Mouse (Mus musculus) limb, embryonic 10.5 days (tissue): ENCODE measurements around the gene Ankfy1. TPM values are rescaled to one million over a fixed set of nuclear protein-coding genes. Genes with fewer than 3 reads are reported as not detected.
A peak's percentile ranks its signal among the peaks of the same experiment; 100 is the strongest.

Source experiments
- DNase-seq: peaks from one replicate; pipeline ENCODE4 v3.0.0-alpha.2; 2017; ENCODE audit warnings: low spot score
- H3K27ac ChIP-seq: fragments of 300-500 bp; sonication (generic); 2 replicates; pipeline ENCODE4 v1.5.1; 2016; ENCODE audit warnings: mild to moderate bottlenecking
- H3K27me3 ChIP-seq: fragments of 300-500 bp; sonication (generic); 2 replicates; pipeline ENCODE4 v1.6.1; 2016; ENCODE audit warnings: low read depth, mild to moderate bottlenecking; ENCODE audit not compliant: poor library complexity, severe bottlenecking
- H3K36me3 ChIP-seq: fragments of 300-500 bp; sonication (generic); 2 replicates; pipeline ENCODE4 v1.6.1; 2016; ENCODE audit warnings: mild to moderate bottlenecking, moderate library complexity
- H3K4me1 ChIP-seq: fragments of 300-500 bp; sonication (generic); 2 replicates; pipeline ENCODE4 v1.6.1; 2016
- H3K4me3 ChIP-seq: fragments of 300-500 bp; sonication (generic); 2 replicates; pipeline ENCODE4 v1.5.1; 2016; ENCODE audit warnings: mild to moderate bottlenecking, moderate library complexity
- H3K9me3 ChIP-seq: fragments of 300-500 bp; sonication (generic); replicated peaks from 2 replicates; pipeline ENCODE4 v1.6.1; 2016; ENCODE audit warnings: mild to moderate bottlenecking
- WGBS: fragments of 180-500 bp; shearing (Covaris S2); methylation state at CpG from one replicate; pipeline ENCODE4 v1.1.7; 2016; 5-methylcytosine and 5-hydroxymethylcytosine counted together
- polyA plus RNA-seq: library from polyadenylated mRNA; unstranded; fragments of >200 nt; fragmentation: Nextera tagmentation; extraction: Ambion mirVana; gene quantifications from 2 replicates; pipeline ENCODE4 v1.2.1, GENCODE M21; 2016

Gene Ankfy1
- 20.7 and 25.4 TPM in 2 replicates for polyA plus RNA-seq

- Histone ChIP-seq H3K27ac (peak within 1 kb of the TSS; percentile 94), H3K27me3 (no peaks in the 10 kb centered on the region), H3K4me1 (peaks cover 27% of the 10 kb centered on the region), H3K4me3 (peak within 1 kb of the TSS; percentile 89), H3K9me3 (no peaks in the 10 kb centered on the region), H3K36me3 (peaks cover 15% of the 10 kb centered on the region)
- DNase-seq = peak; percentile 96
- under 1% methylated on average over 56 of the region's 56 CpGs for whole genome bisulfite sequencing
These were observed at the start of gene Ankfy1 for GRCm38 (mm10) chr11:72689551-72690510. Gene Ankfy1, plus strand, starts transcription at chr11:72690006.

- 78% methylated on average over 4 of the region's 4 CpGs for WGBS
These were observed 47.1 kb upstream of the Ankfy1 start for GRCm38 (mm10) chr11:72642730-72643129.

GRCm38 (mm10) chr11:72645386-72645785, 44.4 kb upstream of the Ankfy1 start:
- no peaks in the 10 kb centered on the region for H3K9me3 ChIP-seq
- no peaks in the 10 kb centered on the region for H3K27me3 ChIP-seq
- H3K4me1 ChIP-seq = no peaks in the 10 kb centered on the region
- no peak overlapping the region for H3K27ac ChIP-seq
- 92% methylated on average over 5 of the region's 5 CpGs for WGBS
- H3K4me3 ChIP-seq = no peak overlapping the region
- no peak for DNase-seq
- peaks cover 5% of the 10 kb centered on the region for H3K36me3 ChIP-seq

More at GRCm38 (mm10) chr11:72642730-72643129, 47.1 kb upstream of the Ankfy1 start:
- Histone ChIP-seq H3K27ac (no peak overlapping the region), H3K9me3 (no peaks in the 10 kb centered on the region), H3K4me3 (no peak overlapping the region), H3K4me1 (no peaks in the 10 kb centered on the region), H3K27me3 (no peaks in the 10 kb centered on the region), H3K36me3 (peaks cover 5% of the 10 kb centered on the region)
- DNase-seq = no peak

- no peaks in the 10 kb centered on the region for H3K9me3 ChIP-seq
These were observed 39.5 kb upstream of the Ankfy1 start for GRCm38 (mm10) chr11:72650347-72650746.

GRCm38 (mm10) chr11:72659918-72660317, 29.9 kb upstream of the Ankfy1 start:
- Histone ChIP-seq H3K27ac (no peak overlapping the region), H3K36me3 (0 out of 2 replicates have a peak, but pooled peaks cover 3% of the 10 kb centered on the region), H3K27me3 (no peaks in the 10 kb centered on the region), H3K4me1 (no peaks in the 10 kb centered on the region), H3K9me3 (no peaks in the 10 kb centered on the region), H3K4me3 (no peak overlapping the region)
- DNase-seq = no peak

More at GRCm38 (mm10) chr11:72650347-72650746, 39.5 kb upstream of the Ankfy1 start:
- 82% methylated on average over 2 of the region's 2 CpGs for WGBS
- Histone ChIP-seq H3K4me3 (no peak overlapping the region), H3K36me3 (no peaks in the 10 kb centered on the region), H3K27me3 (no peaks in the 10 kb centered on the region), H3K27ac (no peak overlapping the region), H3K4me1 (no peaks in the 10 kb centered on the region)
- no peak for DNase-seq

- no peak overlapping the region for H3K4me3 ChIP-seq
- H3K27ac ChIP-seq = no peak overlapping the region
- H3K36me3 ChIP-seq = 0 out of 2 replicates have a peak, but pooled peaks cover 3% of the 10 kb centered on the region
- WGBS = 97% methylated on average over 1 of the region's 1 CpGs
- DNase-seq = no peak
- no peaks in the 10 kb centered on the region for H3K27me3 ChIP-seq
- H3K9me3 ChIP-seq = no peaks in the 10 kb centered on the region
- no peaks in the 10 kb centered on the region for H3K4me1 ChIP-seq
These were observed 29.4 kb upstream of the Ankfy1 start for GRCm38 (mm10) chr11:72660359-72660758.

GRCm38 (mm10) chr11:72664641-72665040, 25.2 kb upstream of the Ankfy1 start:
- DNase-seq = no peak
- Histone ChIP-seq H3K36me3 (peaks cover 16% of the 10 kb centered on the region), H3K27me3 (no peaks in the 10 kb centered on the region), H3K9me3 (no peaks in the 10 kb centered on the region), H3K4me1 (no peaks in the 10 kb centered on the region), H3K27ac (no peak overlapping the region), H3K4me3 (no peak overlapping the region)
- WGBS = 91% methylated on average over 4 of the region's 4 CpGs

GRCm38 (mm10) chr11:72670634-72671033, 19.2 kb upstream of the Ankfy1 start:
- Histone ChIP-seq H3K36me3 (peaks cover 16% of the 10 kb centered on the region), H3K9me3 (no peaks in the 10 kb centered on the region)
- no peak for DNase-seq

GRCm38 (mm10) chr11:72671294-72671988, 18.4 kb upstream of the Ankfy1 start:
- WGBS = 91% methylated on average over 6 of the region's 6 CpGs
- Histone ChIP-seq H3K27ac (no peak overlapping the region), H3K36me3 (peaks cover 13% of the 10 kb centered on the region), H3K27me3 (no peaks in the 10 kb centered on the region), H3K4me3 (no peak overlapping the region), H3K4me1 (no peaks in the 10 kb centered on the region), H3K9me3 (no peaks in the 10 kb centered on the region)
- DNase-seq = no peak

More at GRCm38 (mm10) chr11:72670634-72671033, 19.2 kb upstream of the Ankfy1 start:
- Histone ChIP-seq H3K27ac (no peak overlapping the region), H3K27me3 (no peaks in the 10 kb centered on the region), H3K4me3 (no peak overlapping the region), H3K4me1 (no peaks in the 10 kb centered on the region)

GRCm38 (mm10) chr11:72672438-72672837, 17.4 kb upstream of the Ankfy1 start:
- no peak overlapping the region for H3K27ac ChIP-seq
- no peaks in the 10 kb centered on the region for H3K9me3 ChIP-seq
- H3K27me3 ChIP-seq = no peaks in the 10 kb centered on the region
- no peak for DNase-seq
- WGBS = 96% methylated on average over 1 of the region's 1 CpGs
- H3K4me3 ChIP-seq = no peak overlapping the region
- peaks cover 7% of the 10 kb centered on the region for H3K36me3 ChIP-seq
- H3K4me1 ChIP-seq = no peaks in the 10 kb centered on the region

- Histone ChIP-seq H3K4me1 (no peaks in the 10 kb centered on the region), H3K36me3 (peaks cover 15% of the 10 kb centered on the region), H3K4me3 (no peak overlapping the region), H3K27ac (no peak overlapping the region), H3K27me3 (no peaks in the 10 kb centered on the region), H3K9me3 (no peaks in the 10 kb centered on the region)
- DNase-seq = no peak
- 80% methylated on average over 2 of the region's 2 CpGs for WGBS
These were observed 14.5 kb upstream of the Ankfy1 start for GRCm38 (mm10) chr11:72675280-72675679.

GRCm38 (mm10) chr11:72680726-72681125, 9.1 kb upstream of the Ankfy1 start:
- Histone ChIP-seq H3K9me3 (no peaks in the 10 kb centered on the region), H3K27me3 (no peaks in the 10 kb centered on the region), H3K4me3 (no peak overlapping the region), H3K4me1 (no peaks in the 10 kb centered on the region), H3K36me3 (peaks cover 48% of the 10 kb centered on the region), H3K27ac (no peak overlapping the region)
- DNase-seq = no peak

- no peaks in the 10 kb centered on the region for H3K9me3 ChIP-seq
- H3K36me3 ChIP-seq = peaks cover 54% of the 10 kb centered on the region
- no peaks in the 10 kb centered on the region for H3K27me3 ChIP-seq
- WGBS = 94% methylated on average over 2 of the region's 2 CpGs
- no peak overlapping the region for H3K4me3 ChIP-seq
- H3K4me1 ChIP-seq = peaks cover 9% of the 10 kb centered on the region; the same call in 1 of the 2 replicates
- no peak for DNase-seq
- no peak overlapping the region for H3K27ac ChIP-seq
These were observed 6.4 kb upstream of the Ankfy1 start for GRCm38 (mm10) chr11:72683402-72683801.
